Mouse (Mus musculus) liver, embryonic 14.5 days (tissue): Measurements from ENCODE around the gene Mindy1. TPM values are rescaled to one million over a fixed set of nuclear protein-coding genes. Genes with fewer than 3 reads are reported as not detected.

Source experiments
- ATAC-seq: fragments of 200-750 bp; cut with Nextera tagmentation; 2 replicates; pipeline ENCODE4 v1.8.0; 2017; ENCODE audit warnings: moderate number of reproducible peaks, mild to moderate bottlenecking, moderate library complexity; ENCODE audit not compliant: insufficient read depth
- DNase-seq, 3 experiments: peaks; one replicate each; pipeline ENCODE4 v3.0.0-alpha.2; 2012 to 2013; ENCODE audit warnings: low read depth in 3 of 3, low spot score in 3 of 3
- H3K27ac ChIP-seq: fragments of 300-500 bp; sonication (generic); 2 replicates; pipeline ENCODE4 v1.5.1; 2014; ENCODE audit warnings: moderate library complexity, mild to moderate bottlenecking, control low read depth, inconsistent platforms
- H3K27me3 ChIP-seq: fragments of 300-500 bp; sonication (generic); 2 replicates; pipeline ENCODE4 v1.6.1; 2014; ENCODE audit warnings: mild to moderate bottlenecking, low read length, moderate library complexity; ENCODE audit not compliant: control insufficient read depth, insufficient read depth
- H3K36me3 ChIP-seq: fragments of 300-500 bp; sonication (generic); replicated peaks from 2 replicates; pipeline ENCODE4 v1.6.1; 2014; ENCODE audit warnings: low read depth; ENCODE audit not compliant: control insufficient read depth, insufficient read depth
- H3K4me1 ChIP-seq, 2 experiments: fragments of 200-500 bp in 1 of 2; fragments of 300-500 bp in 1 of 2; sonication (generic) in 1 of 2; replicated peaks; 2 replicates each; pipeline ENCODE4 v1.6.1; 2012 to 2014; ENCODE audit warnings: antibody characterized with exemption in 1 of 2, inconsistent platforms in 1 of 2, low read length in 1 of 2; ENCODE audit not compliant: control insufficient read depth in 2 of 2, insufficient read depth in 2 of 2
- H3K4me2 ChIP-seq: fragments of 300-500 bp; sonication (generic); 2 replicates; pipeline ENCODE4 v1.6.1; 2014; ENCODE audit warnings: low read depth, mild to moderate bottlenecking, control low read depth, moderate library complexity
- H3K4me3 ChIP-seq, 2 experiments: fragments of 200-500 bp in 1 of 2; fragments of 300-500 bp in 1 of 2; sonication (generic) in 1 of 2; 2 replicates each; pipeline ENCODE4 v1.5.1; 2012 to 2014; ENCODE audit warnings: low read depth in 2 of 2, low read length in 2 of 2, mild to moderate bottlenecking in 2 of 2, control low read depth in 1 of 2, inconsistent platforms in 1 of 2, moderate library complexity in 1 of 2; ENCODE audit not compliant: insufficient read depth in 1 of 2
- H3K9ac ChIP-seq: fragments of 300-500 bp; sonication (generic); replicated peaks from 2 replicates; pipeline ENCODE4 v1.6.1; 2014; ENCODE audit warnings: mild to moderate bottlenecking, control low read depth, moderate library complexity
- H3K9me3 ChIP-seq: fragments of 300-500 bp; sonication (generic); 2 replicates; pipeline ENCODE4 v1.6.1; 2016; ENCODE audit warnings: low read length, mixed read lengths; ENCODE audit not compliant: control insufficient read depth
- CTCF ChIP-seq: IDR thresholded peaks from 2 replicates; pipeline ENCODE4 v1.5.1; 2016; ENCODE audit warnings: antibody characterized with exemption, low read depth, control low read depth
- EP300 ChIP-seq: IDR thresholded peaks from 2 replicates; pipeline ENCODE4 v1.6.1; 2016; ENCODE audit warnings: antibody characterized with exemption, low read depth
- WGBS: fragments of 180-500 bp; shearing (Covaris S2); extraction: QIAGEN DNeasy Blood & Tissue Kit; methylation state at CpG from one replicate; pipeline ENCODE4 v1.1.7; 2014; ENCODE audit not compliant: insufficient replicate concordance; 5-methylcytosine and 5-hydroxymethylcytosine counted together
- polyA plus RNA-seq, 2 experiments: library from polyadenylated mRNA; depleted of rRNA in 1 of 2; stranded (reverse) in 1 of 2; unstranded in 1 of 2; fragments of >200 nt; fragmentation: Nextera tagmentation in 1 of 2; extraction: Ambion mirVana in 1 of 2; gene quantifications; 2 replicates each; pipeline versions ENCODE4 v1.2.1 to v1.2.3; 2012 to 2014

The Mindy1 gene
- polyA plus RNA-seq, 2 experiments, result 13.6 to 16.1 TPM

DNA sequence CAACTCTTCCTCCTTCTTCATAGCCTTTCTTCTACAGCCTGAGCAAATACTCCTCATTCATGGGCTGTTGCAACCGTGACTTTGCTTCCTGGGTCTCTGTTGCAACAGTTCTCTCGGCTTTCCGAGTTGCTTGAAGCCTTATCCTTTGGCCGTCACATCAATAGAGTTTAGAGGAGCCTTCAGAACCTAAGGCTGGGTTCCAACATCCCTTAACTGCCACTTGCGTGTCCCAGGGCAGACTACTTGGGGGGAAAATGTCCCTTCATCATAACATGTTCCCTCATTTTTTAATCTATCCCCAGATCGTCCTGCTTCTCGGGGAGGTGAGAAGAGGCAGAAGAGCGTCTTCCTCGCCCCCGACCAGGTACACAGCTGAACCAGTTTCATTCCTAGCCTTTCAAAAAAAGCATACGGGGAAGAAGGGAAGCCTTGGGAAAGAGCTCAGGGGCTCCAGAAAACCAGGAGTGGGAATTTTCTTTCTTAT is 1.3 kb downstream of the Mindy1 start:
- Histone ChIP-seq H3K9ac (peak overlapping the region; percentile 95), H3K9me3 (no peaks in the 10 kb centered on the region), H3K27ac (peak overlapping the region; percentile 82), H3K4me2 (peak overlapping the region; percentile 87), H3K4me3 (peak overlapping the region; percentile 75 to 88), H3K36me3 (no peaks in the 10 kb centered on the region; the same call in 1 of the 2 replicates), H3K27me3 (no peaks in the 10 kb centered on the region), H3K4me1 (peaks cover 13 to 30% of the 10 kb centered on the region in 2 experiments)
- 1% methylated on average over 11 of the region's 11 CpGs for WGBS
- DNase-seq, result peak; percentile 49 to 61 (median 53)
- TF ChIP-seq CTCF (no peak), EP300 (no peak)
- ATAC-seq, result peak; percentile 19; the same call in 1 of the 2 replicates

DNA sequence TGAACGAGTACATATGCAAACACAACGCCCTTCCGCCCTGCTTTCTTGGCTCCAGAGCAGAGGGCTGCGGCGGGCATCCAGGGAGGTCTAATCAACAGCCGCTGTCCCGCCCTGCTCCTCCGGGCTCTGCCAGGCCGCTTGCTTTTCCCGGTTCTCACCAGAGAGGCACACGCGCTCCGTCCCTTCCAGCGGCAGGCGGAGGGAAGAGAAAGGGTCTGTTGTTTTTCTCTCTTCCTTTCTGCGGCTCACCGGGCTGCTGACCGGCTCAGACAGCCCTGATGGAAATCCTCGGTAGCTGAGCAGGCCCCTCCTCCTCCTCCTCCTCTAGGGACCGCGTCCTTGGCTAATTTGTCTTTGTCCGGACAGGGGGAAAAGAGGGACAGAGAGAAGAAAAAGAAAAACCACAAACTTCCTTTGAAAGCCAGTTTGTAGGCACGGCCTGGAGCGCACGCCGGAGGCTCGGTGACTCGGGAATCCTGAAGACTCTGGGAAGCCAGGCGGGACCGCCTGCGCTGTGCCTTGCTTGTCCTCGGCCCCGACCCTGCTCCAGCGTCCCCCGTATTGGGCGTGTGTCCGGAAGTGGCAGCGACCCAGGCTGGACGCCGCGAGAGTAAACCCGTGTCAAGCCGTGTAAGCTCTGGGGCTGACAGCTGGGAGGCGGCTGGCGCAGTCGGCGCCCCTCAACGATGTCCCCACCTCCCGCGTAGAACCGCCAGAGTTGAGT is 1.9 kb downstream of the Mindy1 start:
- Histone ChIP-seq H3K9me3 (no peaks in the 10 kb centered on the region), H3K9ac (peak overlapping the region; percentile 95), H3K4me1 (peaks cover 13 to 28% of the 10 kb centered on the region in 2 experiments), H3K27ac (peak overlapping the region; percentile 82), H3K4me2 (peak overlapping the region; percentile 87), H3K4me3 (peak overlapping the region; percentile 75 to 88), H3K27me3 (no peaks in the 10 kb centered on the region), H3K36me3 (no peaks in the 10 kb centered on the region; the same call in 1 of the 2 replicates)
- DNase-seq (peak; percentile 64 to 72 (median 65)), ATAC-seq (peak; percentile 72)
- TF ChIP-seq CTCF (peak; percentile 65), EP300 (0 out of 2 replicates have a peak, but pooled peaks have one; percentile 9)
- WGBS, result 0% methylated on average over 51 of the region's 51 CpGs

DNA sequence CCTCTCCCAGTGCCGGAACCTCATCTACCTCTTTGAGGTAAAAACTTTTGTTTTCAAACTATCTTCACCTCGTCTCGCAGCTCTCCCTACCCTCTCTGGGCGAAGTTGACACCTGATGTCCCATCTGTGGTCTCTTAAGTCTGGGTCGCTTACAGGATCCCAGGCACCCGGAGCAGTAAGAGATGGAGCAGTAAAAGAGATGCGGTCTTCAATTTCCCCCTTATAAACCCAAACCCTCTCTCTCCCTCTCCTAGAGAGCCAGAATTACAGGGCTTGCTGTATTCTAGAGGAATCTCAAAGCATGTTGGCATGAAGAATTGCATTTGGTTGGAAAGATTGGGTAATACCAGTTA is 2.4 kb downstream of the Mindy1 start:
- peak overlapping the region; percentile 95 for H3K9ac ChIP-seq
- H3K9me3 ChIP-seq, result no peaks in the 10 kb centered on the region
- no peaks in the 10 kb centered on the region; the same call in 1 of the 2 replicates for H3K36me3 ChIP-seq
- peak overlapping the region; percentile 82 for H3K27ac ChIP-seq
- ATAC-seq (no peak), DNase-seq (no peak)
- H3K4me2 ChIP-seq, result peak overlapping the region; percentile 87
- peak overlapping the region; percentile 75 to 88 for H3K4me3 ChIP-seq
- no peaks in the 10 kb centered on the region for H3K27me3 ChIP-seq
- H3K4me1 ChIP-seq, result peaks cover 13 to 26% of the 10 kb centered on the region in 2 experiments
- TF ChIP-seq EP300 (no peak), CTCF (no peak)
- 6% methylated on average over 7 of the region's 7 CpGs for WGBS

DNA sequence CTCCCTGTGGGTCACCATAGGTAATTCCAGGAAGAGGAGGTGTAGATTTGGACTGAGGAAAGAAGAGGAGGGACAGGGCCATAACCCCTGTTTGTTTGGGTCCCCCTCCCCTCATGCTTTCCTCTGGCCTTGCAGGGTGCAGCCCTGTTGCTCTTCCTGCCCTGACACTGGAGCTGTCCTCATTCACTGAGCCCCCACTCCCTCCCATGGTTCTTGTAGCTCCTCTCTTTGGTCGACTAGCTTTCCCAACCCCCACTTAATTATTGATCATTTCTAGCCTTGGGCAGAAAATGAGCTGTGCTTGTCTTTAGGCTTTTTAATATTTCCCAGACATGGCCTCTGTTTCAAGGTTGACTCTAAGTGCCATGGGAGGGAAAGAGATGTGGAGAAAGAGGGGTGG is 2.9 kb downstream of the Mindy1 start:
- TF ChIP-seq EP300 (no peak), CTCF (no peak)
- DNase-seq (no peak), ATAC-seq (no peak)
- peak overlapping the region; percentile 75 to 88 for H3K4me3 ChIP-seq
- no peaks in the 10 kb centered on the region for H3K27me3 ChIP-seq
- no peak overlapping the region; the same call in 1 of the 2 replicates for H3K27ac ChIP-seq
- H3K4me2 ChIP-seq, result peak overlapping the region; percentile 87
- H3K9me3 ChIP-seq, result no peaks in the 10 kb centered on the region
- H3K9ac ChIP-seq, result peak overlapping the region; percentile 95
- H3K36me3 ChIP-seq, result no peaks in the 10 kb centered on the region; the same call in 1 of the 2 replicates
- WGBS, result 27% methylated on average over 1 of the region's 1 CpGs
- peaks cover 13 to 26% of the 10 kb centered on the region in 2 experiments for H3K4me1 ChIP-seq

DNA sequence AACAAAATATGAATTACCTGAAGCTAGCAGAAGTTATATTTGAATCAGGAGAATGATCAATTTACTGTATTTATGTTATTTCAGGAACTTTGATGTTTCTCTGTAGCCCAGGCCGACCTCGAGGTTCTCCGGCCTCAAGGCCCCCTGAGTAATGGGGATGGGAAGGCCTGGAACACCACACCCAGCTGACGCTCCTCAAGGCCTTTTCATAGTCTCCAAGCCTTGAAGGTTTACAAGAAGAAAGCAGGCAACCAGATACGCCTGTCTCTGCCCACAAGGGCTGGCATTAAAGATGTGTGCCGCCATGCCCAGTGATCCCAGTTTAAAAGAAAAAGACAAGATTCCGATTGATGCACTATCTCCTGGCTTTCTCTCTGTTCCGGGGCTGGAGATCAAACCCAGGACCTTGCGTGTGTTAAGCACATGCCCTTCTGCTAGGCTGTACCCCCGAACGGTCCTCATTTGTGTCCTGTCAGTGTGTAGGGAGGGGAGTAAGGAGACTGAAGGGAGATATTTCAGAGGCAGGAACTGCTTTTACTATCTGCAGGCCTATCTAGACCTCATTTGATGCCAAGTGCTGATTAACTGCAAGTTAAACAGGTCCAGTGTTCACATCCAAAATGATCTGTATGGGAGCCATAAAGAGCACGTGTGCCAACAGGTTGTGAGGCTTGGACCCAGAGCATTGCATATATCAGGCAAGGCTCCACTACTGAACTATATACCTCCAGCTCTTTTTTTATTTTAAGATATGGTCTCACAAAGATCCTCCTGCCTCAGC is 3.5 kb downstream of the Mindy1 start:
- WGBS, result 83% methylated on average over 12 of the region's 12 CpGs
- no peak overlapping the region; a peak in 1 of 4 replicates for H3K4me3 ChIP-seq
- no peak for ATAC-seq
- peak overlapping the region; percentile 87 for H3K4me2 ChIP-seq
- peaks cover 11 to 23% of the 10 kb centered on the region in 2 experiments for H3K4me1 ChIP-seq
- DNase-seq, result no peak
- H3K36me3 ChIP-seq, result no peaks in the 10 kb centered on the region; the same call in 1 of the 2 replicates
- no peak overlapping the region for H3K27ac ChIP-seq
- no peaks in the 10 kb centered on the region for H3K9me3 ChIP-seq
- no peaks in the 10 kb centered on the region for H3K27me3 ChIP-seq
- no peak for TF ChIP-seq EP300
- TF ChIP-seq CTCF, result no peak
- H3K9ac ChIP-seq, result no peak overlapping the region; the same call in 1 of the 2 replicates
